Mouse (Mus musculus) megakaryocyte progenitor cell, adult 5-6 weeks (primary cell): Measurements from ENCODE around the gene Stradb. TPM values are rescaled to one million over a fixed set of nuclear protein-coding genes. Genes with fewer than 3 reads are reported as not detected.
"Not testable (repeated sequence)": the region's sequence is repeated elsewhere in the genome, so short reads cannot be mapped to it uniquely, and the experiment has no call there.

Experiments
- ATAC-seq: replicated peaks from 2 replicates; pipeline ENCODE4 v1.8.0; 2016; ENCODE audit warnings: mild to moderate bottlenecking, moderate TSS enrichment, inconsistent platforms; ENCODE audit not compliant: poor library complexity
- total RNA-seq, 2 experiments: library from RNA; stranded (forward) in 1 of 2; stranded (reverse) in 1 of 2; fragments of 157-497, 149-512 nt in 1 of 2; fragments of 200-1000 nt in 1 of 2; gene quantifications; 2 replicates each; pipeline versions ENCODE4 v1.2.3 to v1.2.4; 2015 to 2017

Stradb gene
- total RNA-seq (2015) (21.9 and 24.9 TPM in 2 replicates), total RNA-seq (2017) (9.5 and 9.9 TPM in 2 replicates)

- peak; percentile 93 for ATAC-seq
Observed at GRCm38 (mm10) chr1:58973366-58974221, at the start of gene Stradb, which contains the start of gene Trak2. Gene Stradb, plus strand, starts transcription at chr1:58973522. Gene Trak2, minus strand, starts transcription at chr1:58973430.

DNA sequence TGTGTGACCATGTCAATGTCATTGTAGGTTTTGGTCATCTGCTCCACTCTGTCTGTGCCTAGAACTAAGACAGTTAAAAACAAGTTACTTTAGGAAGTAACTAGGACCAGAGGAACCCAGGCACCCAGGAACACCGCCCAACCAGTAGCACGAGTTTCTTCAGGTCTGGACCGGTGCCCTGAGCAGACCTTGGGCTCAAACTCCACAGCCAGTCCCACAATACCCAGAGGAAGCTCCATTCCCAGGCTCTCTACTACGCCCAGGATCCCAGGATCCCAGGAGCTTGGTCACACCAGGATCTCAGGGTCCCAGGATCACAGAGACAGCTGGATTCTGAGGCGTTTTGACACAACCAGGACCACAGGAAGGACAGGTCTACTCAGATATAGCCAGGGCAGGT lies 46.7 kb upstream of the Stradb start:
- no peak for ATAC-seq

GRCm38 (mm10) chr1:58936746-58937605 lies 36.3 kb upstream of the Stradb start:
- ATAC-seq: no peak

DNA sequence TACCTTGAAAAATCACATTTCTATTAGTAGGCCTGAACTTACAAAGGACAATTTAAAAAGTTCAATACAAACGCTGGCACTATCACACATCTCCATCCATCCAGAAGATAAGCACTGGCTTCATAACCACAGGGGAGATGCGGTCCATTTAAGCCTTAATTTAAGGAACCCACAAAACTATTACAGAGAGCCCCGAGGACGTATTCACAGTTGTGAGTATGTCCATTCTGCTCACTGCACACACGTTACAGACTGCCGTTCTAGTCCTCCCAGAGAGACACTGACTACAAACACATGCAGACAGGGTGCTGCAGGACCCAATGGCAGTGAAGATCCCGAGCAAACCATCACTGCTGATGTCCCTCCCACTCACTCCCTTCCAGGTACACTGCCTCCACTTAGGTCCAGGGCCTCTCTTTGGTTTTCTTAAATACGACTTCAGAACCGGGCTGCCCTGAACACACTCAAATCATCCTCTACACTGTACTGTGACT lies 35.7 kb upstream of the Stradb start:
- no peak for ATAC-seq

GRCm38 (mm10) chr1:58945523-58945922 lies 27.8 kb upstream of the Stradb start:
- no peak for ATAC-seq

- no peak for ATAC-seq
Observed at GRCm38 (mm10) chr1:58945960-58946670, 27.2 kb upstream of the Stradb start.

GRCm38 (mm10) chr1:58946718-58947117 lies 26.6 kb upstream of the Stradb start:
- no peak for ATAC-seq

DNA sequence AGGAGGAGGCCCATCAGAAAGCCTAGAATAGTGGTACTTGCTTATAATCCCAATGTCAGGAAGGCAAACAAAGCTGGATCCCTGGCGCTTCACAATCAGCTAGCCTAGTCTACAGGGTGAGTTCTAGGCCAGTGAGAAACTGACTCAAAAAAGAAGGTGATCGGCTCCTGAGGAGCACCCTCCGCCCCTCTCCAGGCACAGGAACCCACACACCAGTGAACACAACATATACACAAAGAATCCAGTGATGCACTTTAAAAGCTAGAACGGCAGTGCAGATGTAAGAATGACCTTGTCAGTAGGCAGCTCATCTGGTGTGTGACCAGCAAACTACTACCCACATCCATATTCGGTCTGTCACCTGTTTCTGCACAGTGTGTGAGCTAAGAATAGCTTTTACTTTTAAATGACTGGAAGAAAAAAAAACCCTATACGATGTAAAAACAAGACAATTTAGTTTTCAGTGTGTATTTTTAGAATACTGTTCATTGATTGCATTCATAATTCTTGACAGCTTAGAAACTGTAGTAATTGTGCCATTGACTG lies 23.7 kb upstream of the Stradb start:
- ATAC-seq: no peak

DNA sequence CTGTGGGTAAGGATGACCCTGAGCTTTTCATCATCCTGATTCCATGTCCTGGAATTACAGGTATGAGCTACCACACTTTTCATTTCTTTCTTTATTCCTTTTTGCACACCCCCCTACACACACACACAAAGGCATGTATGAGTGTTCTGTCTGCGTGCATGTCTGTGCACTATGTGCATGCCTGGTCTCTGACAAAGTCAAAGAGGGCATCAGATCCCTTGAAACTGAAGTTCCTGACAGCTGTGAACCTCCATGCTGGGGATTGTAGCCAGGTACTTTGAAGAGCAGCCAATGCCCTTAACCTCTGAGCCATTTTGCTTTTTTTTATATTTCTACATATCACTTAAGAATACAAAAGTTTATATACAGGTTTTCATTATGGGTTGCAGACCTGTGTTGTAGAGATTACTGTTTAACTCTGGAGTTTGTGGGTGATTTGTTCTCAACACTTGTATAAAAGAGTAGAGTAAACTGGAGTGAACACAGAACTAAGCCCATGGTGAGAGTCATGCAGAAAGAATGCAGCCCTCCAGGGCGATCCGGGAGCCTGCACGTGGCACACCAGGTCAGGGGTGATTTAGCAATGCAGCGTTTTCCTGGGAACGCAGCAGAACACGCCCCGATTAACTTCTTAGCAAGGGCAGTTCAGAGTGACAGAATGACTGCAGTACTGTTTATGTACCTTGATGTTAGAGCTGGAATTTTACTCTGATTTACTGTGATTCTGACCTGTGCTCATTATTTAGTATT lies 22.2 kb upstream of the Stradb start:
- no peak for ATAC-seq

GRCm38 (mm10) chr1:58951841-58952240 lies 21.5 kb upstream of the Stradb start:
- ATAC-seq: no peak

DNA sequence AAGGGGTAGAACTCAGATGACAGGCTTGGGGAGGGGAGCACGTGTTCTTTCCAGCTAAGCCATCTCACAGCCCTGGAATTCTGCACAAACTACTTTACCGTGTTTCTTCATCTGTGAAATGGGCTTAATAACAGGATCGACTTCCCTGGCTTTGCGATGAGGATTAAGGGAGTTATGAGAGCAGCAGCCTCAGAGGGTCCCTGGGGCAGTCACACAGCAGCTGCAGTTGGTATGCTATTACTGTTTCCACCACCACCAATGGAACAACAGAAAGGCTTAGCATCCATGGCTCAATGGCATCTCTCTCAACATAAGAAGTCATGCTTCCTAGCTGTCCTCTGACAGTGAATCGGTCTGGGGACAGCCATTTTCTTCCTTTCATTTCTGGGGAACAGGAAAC lies 20.8 kb upstream of the Stradb start:
- ATAC-seq: no peak

DNA sequence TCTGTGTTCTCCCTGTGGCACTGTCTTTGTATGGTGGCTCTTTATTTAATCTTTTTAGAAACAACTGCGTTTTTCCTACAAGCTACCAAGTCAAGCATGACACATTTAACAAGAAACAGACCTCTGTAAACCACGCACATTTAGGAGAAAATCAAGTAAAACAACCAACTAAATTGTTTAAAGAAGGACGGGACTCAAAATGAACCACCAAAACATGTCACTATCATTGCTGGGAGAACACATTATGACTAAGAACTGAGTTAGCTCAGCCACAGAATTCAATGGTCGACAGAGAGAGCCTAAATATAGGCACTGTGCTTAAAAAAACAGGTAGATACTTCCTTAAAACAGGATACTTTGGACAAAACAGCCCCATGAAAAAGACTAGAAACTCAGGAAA lies 20.3 kb upstream of the Stradb start:
- no peak for ATAC-seq

DNA sequence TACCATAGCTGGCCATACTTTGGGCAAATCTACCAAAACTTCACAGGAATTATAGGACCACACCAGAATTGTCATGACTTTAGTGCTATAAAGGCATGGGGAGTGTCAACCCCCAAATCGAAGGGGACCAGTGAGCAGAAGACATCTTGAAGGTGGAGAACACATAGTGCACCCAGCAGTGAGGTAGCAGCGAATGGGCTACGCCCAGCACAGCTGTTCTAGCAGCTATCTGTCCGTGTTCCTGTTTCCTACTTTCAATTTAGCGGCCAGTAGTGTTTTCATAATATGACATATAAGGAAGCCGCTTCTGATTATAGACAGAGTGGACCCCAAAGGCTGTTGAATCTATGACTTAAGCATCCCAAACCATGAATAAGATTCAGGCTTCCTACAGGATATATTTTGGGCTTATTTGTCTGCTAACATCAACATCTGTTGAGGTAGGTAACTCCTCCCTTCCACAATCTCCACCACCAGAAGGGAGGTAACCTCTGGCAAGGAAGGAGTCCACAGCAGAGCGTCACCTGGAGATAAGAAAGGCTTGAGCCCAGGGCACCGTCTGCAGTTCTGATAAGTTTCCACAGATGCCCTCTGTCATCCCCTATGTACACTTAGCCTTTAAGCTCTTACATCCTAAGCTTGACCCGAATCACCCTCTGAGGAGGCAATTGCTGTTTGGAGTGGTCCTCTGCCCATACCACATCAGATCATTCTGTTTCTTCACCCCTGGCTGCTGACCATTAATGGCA lies 19.5 kb upstream of the Stradb start:
- peak; percentile 79 for ATAC-seq

- no peak; the same call in 1 of the 2 replicates for ATAC-seq
Observed at GRCm38 (mm10) chr1:58954578-58955410, 18.5 kb upstream of the Stradb start.

DNA sequence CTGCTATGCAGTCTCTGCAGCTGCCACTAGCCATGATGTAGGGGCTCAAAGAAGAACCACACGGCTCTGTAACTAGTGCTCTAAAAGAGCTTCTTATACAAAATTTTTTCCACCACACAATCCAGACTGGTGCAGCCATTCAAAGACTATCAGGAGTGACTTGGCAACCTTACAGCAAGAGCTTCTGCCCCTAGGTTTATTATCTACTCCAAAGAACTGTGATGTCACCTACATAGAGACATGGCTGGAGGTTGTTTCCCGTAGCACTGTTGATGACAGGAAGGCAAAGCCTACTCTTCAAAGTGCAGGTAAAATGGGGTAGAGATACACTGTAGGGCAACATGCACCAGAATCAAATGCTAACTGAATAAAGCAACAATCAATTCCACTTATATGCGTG lies 17.6 kb upstream of the Stradb start:
- peak; percentile 27 for ATAC-seq

- ATAC-seq: peak; percentile 50
Observed at GRCm38 (mm10) chr1:58956229-58956628, 17.1 kb upstream of the Stradb start.

GRCm38 (mm10) chr1:58957931-58958330 lies 15.4 kb upstream of the Stradb start:
- no peak for ATAC-seq

DNA sequence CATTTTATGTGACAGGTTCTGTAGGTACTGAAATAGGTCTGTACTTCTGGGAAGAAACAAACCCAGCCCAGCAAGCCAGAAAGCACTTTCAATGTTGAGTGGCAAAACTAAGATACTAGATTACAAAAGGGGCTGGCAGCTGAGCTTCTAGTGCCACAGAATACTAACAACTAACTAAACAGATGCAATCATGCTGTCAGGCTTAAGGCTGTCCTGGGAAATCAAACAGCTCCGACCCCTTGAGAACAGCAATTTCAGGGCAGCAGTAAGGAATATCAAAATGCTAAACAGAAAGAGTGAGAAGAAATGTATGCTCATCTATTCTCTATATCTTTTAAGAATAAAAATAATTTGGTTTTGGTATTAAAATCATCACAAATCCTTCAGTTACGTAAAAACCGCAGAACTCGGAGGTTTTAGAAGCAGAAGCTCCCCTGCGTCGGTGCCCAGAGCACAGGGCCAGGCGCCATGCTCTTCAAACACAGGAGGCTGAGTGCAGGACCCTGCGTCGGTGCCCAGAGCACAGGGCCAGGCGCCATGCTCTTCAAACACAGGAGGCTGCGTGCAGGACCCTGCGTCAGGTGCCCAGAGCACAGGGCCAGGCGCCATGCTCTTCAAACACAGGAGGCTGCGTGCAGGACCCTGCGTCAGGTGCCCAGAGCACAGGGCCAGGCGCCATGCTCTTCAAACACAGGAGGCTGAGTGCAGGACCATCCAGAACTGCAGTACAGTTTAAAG lies 14.4 kb upstream of the Stradb start:
- not testable (repeated sequence) for ATAC-seq
